Mouse (Mus musculus) neural tube, embryonic 15.5 days (tissue): ENCODE measurements around the gene Lrfn4. TPM values are rescaled to one million over a fixed set of nuclear protein-coding genes. Genes with fewer than 3 reads are reported as not detected.

Source experiments
- ATAC-seq: fragments of 200-750 bp; cut with Nextera tagmentation; 2 replicates; pipeline ENCODE4 v1.8.0; 2017; ENCODE audit warnings: mild to moderate bottlenecking, moderate TSS enrichment, moderate library complexity; ENCODE audit not compliant: low FRiP score
- H3K27ac ChIP-seq: fragments of 300-500 bp; sonication (generic); replicated peaks from 2 replicates; pipeline ENCODE4 v1.5.1; 2015; ENCODE audit warnings: mild to moderate bottlenecking, inconsistent platforms
- H3K27me3 ChIP-seq: fragments of 300-500 bp; sonication (generic); replicated peaks from 2 replicates; pipeline ENCODE4 v1.6.1; 2015; ENCODE audit warnings: inconsistent platforms
- H3K36me3 ChIP-seq: fragments of 300-500 bp; sonication (generic); 2 replicates; pipeline ENCODE4 v1.6.1; 2015; ENCODE audit warnings: inconsistent platforms
- H3K4me1 ChIP-seq: fragments of 300-500 bp; sonication (generic); 2 replicates; pipeline ENCODE4 v1.6.1; 2015; ENCODE audit warnings: inconsistent platforms
- H3K4me2 ChIP-seq: fragments of 300-500 bp; sonication (generic); 2 replicates; pipeline ENCODE4 v1.6.1; 2015; ENCODE audit warnings: inconsistent platforms, mild to moderate bottlenecking, moderate library complexity
- H3K4me3 ChIP-seq: fragments of 300-500 bp; sonication (generic); replicated peaks from 2 replicates; pipeline ENCODE4 v1.5.1; 2015; ENCODE audit warnings: mild to moderate bottlenecking, inconsistent platforms
- H3K9ac ChIP-seq: fragments of 300-500 bp; sonication (generic); replicated peaks from 2 replicates; pipeline ENCODE4 v1.6.1; 2015; ENCODE audit warnings: mild to moderate bottlenecking, inconsistent platforms
- H3K9me3 ChIP-seq: fragments of 300-500 bp; sonication (generic); replicated peaks from 2 replicates; pipeline ENCODE4 v1.6.1; 2016; ENCODE audit warnings: inconsistent platforms
- WGBS: fragments of 180-500 bp; shearing (Covaris S2); methylation state at CpG from one replicate; pipeline ENCODE4 v1.1.7; 2015; ENCODE audit warnings: mixed read lengths; 5-methylcytosine and 5-hydroxymethylcytosine counted together
- polyA plus RNA-seq: library from polyadenylated mRNA; unstranded; fragments of >200 nt; fragmentation: Nextera tagmentation; extraction: Ambion mirVana; gene quantifications from 2 replicates; pipeline ENCODE4 v1.2.1, GENCODE M21; 2015

The Lrfn4 gene
- polyA plus RNA-seq: 10.5 and 12.5 TPM in 2 replicates

GRCm38 (mm10) chr19:4615151-4616093, at the start of gene Lrfn4:
Gene Lrfn4, minus strand, starts transcription at chr19:4615667.
- H3K4me2 ChIP-seq: peak within 1 kb of the TSS; percentile 90
- H3K36me3 ChIP-seq: peaks cover 32% of the 10 kb centered on the region
- peak within 1 kb of the TSS; percentile 98 for H3K9ac ChIP-seq
- peak within 1 kb of the TSS; percentile 77 for H3K4me3 ChIP-seq
- H3K9me3 ChIP-seq: no peaks in the 10 kb centered on the region
- no peaks in the 10 kb centered on the region for H3K27me3 ChIP-seq
- ATAC-seq: peak; percentile 92
- peaks cover 48% of the 10 kb centered on the region for H3K4me1 ChIP-seq
- peak within 1 kb of the TSS; percentile 90 for H3K27ac ChIP-seq
- under 1% methylated on average over 65 of the region's 87 CpGs for WGBS

- Histone ChIP-seq H3K9me3 (no peaks in the 10 kb centered on the region), H3K9ac (no peak overlapping the region), H3K27ac (no peak overlapping the region), H3K4me1 (no peaks in the 10 kb centered on the region), H3K36me3 (no peaks in the 10 kb centered on the region), H3K4me2 (no peak overlapping the region), H3K4me3 (no peak overlapping the region), H3K27me3 (no peaks in the 10 kb centered on the region)
- WGBS: 94% methylated on average over 5 of the region's 5 CpGs
- no peak for ATAC-seq
Measured at GRCm38 (mm10) chr19:4658156-4658555, 42.7 kb upstream of the Lrfn4 start.

- ATAC-seq: no peak
- WGBS: 75% methylated on average over 11 of the region's 11 CpGs
- no peak overlapping the region for H3K4me2 ChIP-seq
- no peak overlapping the region for H3K4me3 ChIP-seq
- H3K36me3 ChIP-seq: no peaks in the 10 kb centered on the region
- no peaks in the 10 kb centered on the region for H3K9me3 ChIP-seq
- H3K27me3 ChIP-seq: no peaks in the 10 kb centered on the region
- H3K9ac ChIP-seq: no peak overlapping the region
- H3K4me1 ChIP-seq: no peaks in the 10 kb centered on the region; the same call in 1 of the 2 replicates
- H3K27ac ChIP-seq: no peak overlapping the region
Measured at GRCm38 (mm10) chr19:4646917-4647492, 31.5 kb upstream of the Lrfn4 start.

GRCm38 (mm10) chr19:4644271-4644670, 28.8 kb upstream of the Lrfn4 start:
- Histone ChIP-seq H3K9me3 (no peaks in the 10 kb centered on the region), H3K27me3 (no peaks in the 10 kb centered on the region), H3K27ac (no peak overlapping the region), H3K9ac (no peak overlapping the region), H3K4me2 (no peak overlapping the region), H3K36me3 (no peaks in the 10 kb centered on the region), H3K4me3 (no peak overlapping the region), H3K4me1 (no peaks in the 10 kb centered on the region; the same call in 1 of the 2 replicates)
- 44% methylated on average over 10 of the region's 10 CpGs for WGBS
- ATAC-seq: no peak

GRCm38 (mm10) chr19:4635986-4636385, 20.5 kb upstream of the Lrfn4 start:
- no peak for ATAC-seq
- no peaks in the 10 kb centered on the region for H3K4me1 ChIP-seq
- no peaks in the 10 kb centered on the region for H3K36me3 ChIP-seq
- WGBS: 71% methylated on average over 4 of the region's 4 CpGs
- no peak overlapping the region for H3K4me2 ChIP-seq
- H3K9me3 ChIP-seq: no peaks in the 10 kb centered on the region
- H3K4me3 ChIP-seq: no peak overlapping the region
- H3K27ac ChIP-seq: no peak overlapping the region
- no peaks in the 10 kb centered on the region for H3K27me3 ChIP-seq
- no peak overlapping the region for H3K9ac ChIP-seq

GRCm38 (mm10) chr19:4628819-4629218, 13.4 kb upstream of the Lrfn4 start:
- peaks cover 42% of the 10 kb centered on the region for H3K4me1 ChIP-seq
- ATAC-seq: no peak
- H3K36me3 ChIP-seq: 0 out of 2 replicates have a peak, but pooled peaks cover 3% of the 10 kb centered on the region
- H3K9me3 ChIP-seq: no peaks in the 10 kb centered on the region
- no peak overlapping the region for H3K4me2 ChIP-seq
- no peaks in the 10 kb centered on the region for H3K27me3 ChIP-seq
- peak overlapping the region; percentile 69 for H3K27ac ChIP-seq
- no peak overlapping the region for H3K4me3 ChIP-seq
- WGBS: 0% methylated on average over 1 of the region's 1 CpGs
- H3K9ac ChIP-seq: no peak overlapping the region

- WGBS: 2% methylated on average over 35 of the region's 35 CpGs
- Histone ChIP-seq H3K4me3 (peak overlapping the region; percentile 92), H3K9me3 (no peaks in the 10 kb centered on the region), H3K4me1 (peaks cover 47% of the 10 kb centered on the region), H3K27me3 (no peaks in the 10 kb centered on the region), H3K27ac (peak overlapping the region; percentile 96), H3K9ac (peak overlapping the region; percentile 76), H3K36me3 (peaks cover 26% of the 10 kb centered on the region), H3K4me2 (peak overlapping the region; percentile 90)
- peak; percentile 62 for ATAC-seq
Measured at GRCm38 (mm10) chr19:4625829-4626535, 10.5 kb upstream of the Lrfn4 start.

- Histone ChIP-seq H3K4me1 (peaks cover 47% of the 10 kb centered on the region), H3K4me2 (peak within 1 kb of the TSS; percentile 90), H3K27ac (peak within 1 kb of the TSS; percentile 96), H3K9me3 (no peaks in the 10 kb centered on the region), H3K36me3 (peaks cover 33% of the 10 kb centered on the region), H3K27me3 (no peaks in the 10 kb centered on the region), H3K4me3 (peak within 1 kb of the TSS; percentile 92), H3K9ac (peak within 1 kb of the TSS; percentile 76)
- WGBS: under 1% methylated on average over 64 of the region's 64 CpGs
- peak; percentile 90 for ATAC-seq
Measured at GRCm38 (mm10) chr19:4625179-4625828, 9.8 kb upstream of the Lrfn4 start, which contains the start of gene Rce1. Gene Rce1, minus strand, starts transcription at chr19:4625641.

GRCm38 (mm10) chr19:4624406-4625178, 9.1 kb upstream of the Lrfn4 start:
- H3K27ac ChIP-seq: peak overlapping the region; percentile 96
- 36% methylated on average over 4 of the region's 4 CpGs for WGBS
- no peak for ATAC-seq
- peaks cover 47% of the 10 kb centered on the region for H3K4me1 ChIP-seq
- no peaks in the 10 kb centered on the region for H3K27me3 ChIP-seq
- H3K36me3 ChIP-seq: peaks cover 34% of the 10 kb centered on the region
- peak overlapping the region; percentile 76 for H3K9ac ChIP-seq
- peak overlapping the region; percentile 90 for H3K4me2 ChIP-seq
- H3K9me3 ChIP-seq: no peaks in the 10 kb centered on the region
- peak overlapping the region; percentile 92 for H3K4me3 ChIP-seq

GRCm38 (mm10) chr19:4624006-4624405, 8.5 kb upstream of the Lrfn4 start:
- Histone ChIP-seq H3K4me3 (no peak overlapping the region), H3K4me1 (peaks cover 44% of the 10 kb centered on the region), H3K36me3 (peaks cover 34% of the 10 kb centered on the region), H3K4me2 (peak overlapping the region; percentile 90; the same call in 1 of the 2 replicates), H3K9me3 (no peaks in the 10 kb centered on the region), H3K27me3 (no peaks in the 10 kb centered on the region), H3K27ac (no peak overlapping the region), H3K9ac (no peak overlapping the region)
- WGBS: 93% methylated on average over 12 of the region's 12 CpGs
- no peak for ATAC-seq
